Mouse (Mus musculus) left cerebral cortex, postnatal 25 days (tissue): Measurements from ENCODE around the gene Pbld1. TPM values are rescaled to one million over a fixed set of nuclear protein-coding genes. Genes with fewer than 3 reads are reported as not detected.
A peak's percentile ranks its signal among the peaks of the same experiment; 100 is the strongest.
"Not testable (repeated sequence)": the region's sequence is repeated elsewhere in the genome, so short reads cannot be mapped to it uniquely, and the experiment has no call there.

Experiments
- DNase-seq, 2 experiments: peaks; one replicate each; pipeline ENCODE4 v3.0.0; 2022; ENCODE audit warnings: low spot score in 2 of 2, mixed read lengths in 1 of 2
- intact Hi-C: fragments of 180-260 bp; cut with DNase I; formaldehyde crosslinking; loops from one replicate; pipeline ENCODE4 v1.15.1; 2025
- total RNA-seq, 2 experiments: library from RNA; stranded (reverse); gene quantifications; 2 replicates each; pipeline ENCODE4 v1.2.3; 2021

Gene Pbld1
- total RNA-seq, 2 experiments from 2014 or later, result 0.46 to 0.78 TPM

DNA sequence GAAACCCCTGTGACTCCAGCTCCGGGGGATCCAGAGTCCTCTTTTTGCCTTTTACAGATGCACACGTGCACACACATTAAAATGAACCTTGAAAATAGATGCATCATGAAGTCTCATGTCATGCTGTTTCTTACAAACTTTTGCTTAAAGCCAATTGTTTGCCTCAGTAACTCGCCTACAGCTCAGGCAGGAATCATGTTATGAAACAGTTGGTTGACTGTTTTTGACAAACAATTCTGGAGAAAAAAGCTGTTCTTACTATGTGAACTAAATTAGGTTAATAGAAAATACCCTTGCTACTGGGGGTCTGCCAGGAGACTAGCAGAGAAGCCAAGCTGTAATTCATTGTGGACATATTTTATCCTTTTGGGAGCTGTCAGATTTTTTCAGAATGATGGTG, 27.0 kb upstream of the Pbld1 start:
- intact Hi-C loops, result no loop called here
- DNase-seq, result no peak

- no peak for DNase-seq
- intact Hi-C loops, result no loop called here
These were observed 21.2 kb upstream of the Pbld1 start for GRCm38 (mm10) chr10:63038571-63039320.

DNA sequence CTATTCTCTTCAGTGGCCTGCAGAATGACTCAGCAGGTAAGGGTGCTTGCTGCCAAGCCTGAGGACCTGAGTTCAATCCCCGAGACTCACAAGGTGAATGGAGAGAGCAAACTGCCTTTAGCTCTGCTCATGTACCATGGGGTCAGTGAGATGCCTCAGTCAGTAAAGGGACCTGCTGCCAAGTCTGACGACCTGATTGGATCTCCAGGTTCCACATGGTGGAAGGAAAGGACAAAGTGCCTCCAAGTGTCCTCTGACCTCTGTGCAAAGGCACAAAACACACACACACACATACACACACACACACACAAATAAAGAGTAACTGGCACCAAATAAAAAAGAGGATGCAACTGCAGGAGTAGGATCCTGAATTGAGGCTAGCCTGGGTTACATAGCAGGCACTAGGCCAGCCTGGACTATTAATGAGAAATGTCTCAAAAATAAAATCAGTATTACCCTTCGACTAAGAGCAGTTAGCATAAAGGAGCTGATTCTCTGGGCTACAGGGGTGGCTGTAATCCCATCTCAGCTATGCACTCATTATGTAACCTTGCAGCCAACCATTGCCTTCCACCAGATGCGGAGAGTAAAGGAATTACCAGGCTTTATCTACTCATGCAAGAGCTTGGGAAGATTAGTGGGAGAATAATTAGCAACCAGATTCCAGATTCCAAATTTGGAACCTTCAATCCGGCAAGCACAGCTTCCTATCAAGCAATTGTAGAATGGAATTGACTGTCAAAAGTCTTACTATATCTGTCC, 19.9 kb upstream of the Pbld1 start:
- intact Hi-C loops, result no loop called here

DNA sequence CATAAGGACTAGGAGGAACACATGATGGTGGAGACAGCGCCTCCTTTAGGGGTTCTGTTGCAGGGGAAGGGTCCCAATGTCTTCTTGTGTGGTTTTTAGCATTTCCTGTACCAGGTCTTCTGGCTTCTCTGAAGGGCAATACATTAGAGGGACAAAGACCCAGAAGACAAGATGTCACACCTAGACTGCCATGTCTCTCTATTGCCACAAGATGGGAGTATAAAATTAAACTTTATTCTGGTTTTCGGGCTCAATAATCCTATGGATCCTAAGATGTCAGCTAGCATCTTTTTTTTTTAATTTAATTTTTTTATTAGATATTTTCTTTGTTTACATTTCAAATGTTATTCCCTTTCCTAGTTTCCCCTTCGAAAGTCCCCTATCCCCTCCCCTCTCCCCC, 16.8 kb upstream of the Pbld1 start:
- intact Hi-C loops, result no loop called here
- DNase-seq, result no peak

More for the DNA sequence above, 19.9 kb upstream of the Pbld1 start:
- no peak for DNase-seq

DNA sequence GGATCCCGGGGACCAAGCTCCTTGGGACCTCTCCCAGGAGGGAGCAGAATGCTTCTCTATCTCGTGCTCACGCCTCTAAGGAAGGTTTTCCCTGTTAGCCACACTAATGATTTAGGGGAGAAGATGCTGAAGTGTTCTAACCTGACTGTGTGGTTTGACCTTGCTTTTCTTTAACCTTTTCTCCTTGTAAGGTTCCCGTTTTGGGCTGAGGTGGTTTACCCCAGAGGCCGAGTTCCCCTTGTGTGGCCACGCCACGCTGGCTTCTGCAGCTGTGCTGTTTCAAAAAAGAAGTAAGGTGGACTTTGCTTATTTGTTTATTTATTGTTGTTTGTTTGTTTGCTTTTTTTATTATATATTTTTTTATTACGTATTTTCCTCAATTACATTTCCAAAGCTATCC, 12.2 kb upstream of the Pbld1 start:
- intact Hi-C loops, result no loop called here

DNA sequence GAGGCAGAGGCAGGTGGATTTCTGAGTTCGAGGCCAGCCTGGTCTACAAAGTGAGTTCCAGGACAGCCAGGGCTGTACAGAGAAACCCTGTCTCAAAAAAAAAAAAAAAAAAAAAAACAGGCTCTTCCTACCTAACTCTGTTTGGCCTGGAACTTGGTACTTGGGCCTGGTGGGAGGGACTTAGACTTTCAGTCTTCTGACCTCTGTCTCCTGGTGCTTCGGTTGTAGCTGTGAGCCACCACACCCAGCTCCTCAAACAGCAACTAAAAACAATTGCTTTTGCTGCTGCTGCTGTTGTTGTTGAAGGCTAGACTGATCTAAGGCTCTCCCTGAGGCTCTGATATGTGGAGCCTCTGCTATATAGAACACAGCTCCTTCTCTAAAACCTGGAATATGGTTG, 10.9 kb upstream of the Pbld1 start:
- intact Hi-C loops, result no loop called here
- no peak for DNase-seq

More for the DNA sequence above, 12.2 kb upstream of the Pbld1 start:
- DNase-seq, result no peak

GRCm38 (mm10) chr10:63051267-63051666, 8.7 kb upstream of the Pbld1 start:
- no peak for DNase-seq
- intact Hi-C loops, result no loop called here

DNA sequence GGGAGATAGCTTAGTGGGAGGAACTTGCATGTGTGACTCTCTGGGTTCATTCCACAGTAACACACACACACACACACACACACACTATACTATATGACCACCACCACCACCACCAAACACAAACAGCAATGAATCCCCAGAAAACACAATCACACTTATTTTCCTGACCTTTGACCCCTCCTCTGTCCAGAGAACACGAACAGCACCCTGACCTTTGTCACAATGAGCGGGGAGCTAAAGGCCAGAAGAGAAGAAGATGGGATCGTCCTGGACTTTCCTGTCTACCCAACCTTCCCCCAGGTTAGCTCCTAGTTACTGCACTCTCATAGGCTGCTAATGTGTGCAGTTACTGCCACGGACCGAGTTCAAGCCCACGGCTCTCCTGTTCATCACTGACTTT, 8.0 kb upstream of the Pbld1 start:
- DNase-seq, result no peak

GRCm38 (mm10) chr10:63053007-63053406, 7.0 kb upstream of the Pbld1 start:
- intact Hi-C loops, result no loop called here
- no peak for DNase-seq

More for the DNA sequence above, 8.0 kb upstream of the Pbld1 start:
- intact Hi-C loops, result no loop called here

- intact Hi-C loops, DNase-seq: not testable (repeated sequence)
These were observed 5.9 kb upstream of the Pbld1 start for GRCm38 (mm10) chr10:63054071-63054470.

- intact Hi-C loops, result no loop called here
- DNase-seq, result no peak
These were observed 5.4 kb upstream of the Pbld1 start for GRCm38 (mm10) chr10:63054586-63054985.

GRCm38 (mm10) chr10:63056966-63057750, 2.8 kb upstream of the Pbld1 start:
- intact Hi-C loops, result no loop called here

GRCm38 (mm10) chr10:63060406-63060805, 444 bp downstream of the Pbld1 start:
- DNase-seq, result no peak
- intact Hi-C loops, result loop anchor here (10.0 kb wide), 1 partner anchor 76 kb away; the partner anchor contains the start of gene Rufy2

More at GRCm38 (mm10) chr10:63056966-63057750, 2.8 kb upstream of the Pbld1 start:
- DNase-seq, result no peak

DNA sequence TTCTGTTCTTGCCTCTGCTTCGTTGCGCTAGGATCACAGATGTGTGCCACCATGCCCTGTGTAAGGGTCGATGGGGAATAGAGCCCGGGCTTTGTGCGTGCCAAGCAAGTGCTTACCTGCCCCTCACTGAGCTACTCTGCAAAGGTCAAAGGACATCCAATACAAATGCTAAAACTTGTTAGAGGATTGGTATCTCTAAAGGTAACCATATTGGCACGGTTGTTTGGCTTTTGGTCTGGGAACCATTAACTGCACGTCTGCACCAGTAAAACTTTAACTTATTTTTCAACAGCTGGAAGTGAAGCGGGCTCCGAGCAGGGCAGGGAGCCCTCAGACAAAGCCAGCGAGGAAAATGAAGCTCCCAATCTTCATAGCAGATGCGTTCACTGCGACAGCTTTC, 1.3 kb downstream of the Pbld1 start:
- intact Hi-C loops, result loop anchor here (10.0 kb wide), 1 partner anchor 76 kb away; the partner anchor contains the start of gene Rufy2

GRCm38 (mm10) chr10:63062696-63063095, 2.7 kb downstream of the Pbld1 start:
- no peak for DNase-seq
- intact Hi-C loops, result loop anchor here (10.0 kb wide), 1 partner anchor 78 kb away; the partner anchor contains the start of gene Rufy2

More for the DNA sequence above, 1.3 kb downstream of the Pbld1 start:
- DNase-seq, result no peak

DNA sequence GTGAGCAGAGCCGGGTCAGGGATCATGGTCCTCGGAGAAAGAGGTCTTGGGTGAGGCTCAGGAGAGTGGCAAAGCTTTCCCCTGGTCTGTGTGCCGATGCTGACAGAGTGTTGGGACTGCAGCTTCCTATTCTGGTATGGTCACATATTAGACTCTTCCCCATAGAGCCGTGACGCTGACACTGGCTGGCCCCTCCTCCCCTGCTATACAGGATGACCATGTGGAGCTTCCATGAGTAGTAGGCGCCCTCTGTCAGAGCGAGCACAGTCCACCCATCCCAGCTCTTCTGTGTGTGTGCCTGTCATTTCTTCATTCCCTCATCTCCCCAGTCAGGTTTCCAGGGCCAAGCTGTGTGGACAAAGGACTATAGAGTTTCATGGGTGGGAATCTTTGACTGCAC, 3.4 kb downstream of the Pbld1 start:
- no peak for DNase-seq
- intact Hi-C loops, result loop anchor here (10.0 kb wide), 1 partner anchor 79 kb away; the partner anchor contains the start of gene Rufy2

- intact Hi-C loops, result loop anchor here (2.0 to 10.0 kb wide), 2 partner anchors 40 to 80 kb away; partner anchors contain the start of genes Hnrnph3, Pbld2 and Rufy2
- DNase-seq, result no peak
These were observed 4.6 kb downstream of the Pbld1 start for GRCm38 (mm10) chr10:63064516-63064915.

DNA sequence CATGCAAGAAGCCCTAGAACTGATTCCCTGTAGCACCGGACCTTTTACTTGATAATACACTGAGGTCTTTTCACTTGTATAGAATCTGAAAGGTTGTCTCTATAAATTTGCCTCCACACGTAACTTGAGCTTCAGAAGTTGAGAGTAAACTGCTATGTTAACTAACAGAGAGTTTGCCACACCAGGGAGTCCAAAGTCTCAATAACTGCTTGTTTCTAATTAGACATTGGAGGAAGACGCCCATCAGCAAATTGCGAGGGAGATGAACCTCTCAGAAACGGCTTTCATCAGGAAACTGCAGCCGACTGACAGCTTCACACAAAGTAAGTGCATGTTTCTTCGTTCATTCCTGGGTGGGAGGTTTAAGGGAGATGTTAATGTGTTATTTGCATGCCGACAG, 5.6 kb downstream of the Pbld1 start:
- DNase-seq, result no peak
- intact Hi-C loops, result loop anchor here (2.0 to 10.0 kb wide), 2 partner anchors 41 to 81 kb away; partner anchors contain the start of genes Hnrnph3, Pbld2 and Rufy2

GRCm38 (mm10) chr10:63065988-63066387, 6.0 kb downstream of the Pbld1 start:
- peak; percentile 71 to 80 for DNase-seq
- intact Hi-C loops, result loop anchor here (2.0 to 10.0 kb wide), 2 partner anchors 41 to 81 kb away; partner anchors contain the start of genes Hnrnph3, Pbld2 and Rufy2
